Mouse (Mus musculus) CH12.LX (cell line): ENCODE results near the gene Adra2b. TPM values are rescaled to one million over a fixed set of nuclear protein-coding genes. Genes with fewer than 3 reads are reported as not detected.
A peak's percentile ranks its signal among the peaks of the same experiment; 100 is the strongest.

Source experiments
- DNase-seq: peaks from one replicate; pipeline ENCODE4 v3.0.0-alpha.2; 2013; ENCODE audit errors: extremely low read depth
- H3K27ac ChIP-seq: 2 replicates; pipeline ENCODE4 v1.5.1; 2012; ENCODE audit warnings: low read depth, mild to moderate bottlenecking, control low read depth, moderate library complexity; ENCODE audit not compliant: insufficient read depth
- H3K27me3 ChIP-seq: replicated peaks from 2 replicates; pipeline ENCODE3; 2012; ENCODE audit warnings: inconsistent platforms
- H3K36me3 ChIP-seq, 2 experiments: replicated peaks in 1 of 2; 2 replicates each; pipeline versions ENCODE3 to v1.6.1; 2012; ENCODE audit warnings: inconsistent platforms in 1 of 2, low read length in 1 of 2, mild to moderate bottlenecking in 1 of 2, mixed read lengths in 1 of 2, moderate library complexity in 1 of 2; ENCODE audit not compliant: control insufficient read depth in 1 of 2, insufficient read depth in 1 of 2
- H3K4me1 ChIP-seq, 2 experiments: 2 replicates each; pipeline ENCODE4 v1.6.1; 2012; ENCODE audit warnings: inconsistent platforms in 1 of 2, moderate library complexity in 1 of 2; ENCODE audit not compliant: insufficient read depth in 2 of 2, control insufficient read depth in 1 of 2
- H3K4me2 ChIP-seq: 2 replicates; pipeline ENCODE4 v1.6.1; 2012; ENCODE audit warnings: low read depth, mild to moderate bottlenecking, control low read depth; ENCODE audit not compliant: poor library complexity, insufficient read depth, severe bottlenecking
- H3K4me3 ChIP-seq, 3 experiments: fragments of 150-350 bp in 1 of 3; sonication (generic) in 1 of 3; replicated peaks in 1 of 3; 2 replicates each; pipeline versions ENCODE3 to v1.5.1; 2011 to 2012; ENCODE audit warnings: low read depth in 2 of 3, low read length in 2 of 3, mild to moderate bottlenecking in 2 of 3, moderate library complexity in 2 of 3, control low read depth in 1 of 3, improper control_type of control experiment in 1 of 3, inconsistent platforms in 1 of 3, mixed read lengths in 1 of 3; ENCODE audit not compliant: poor library complexity in 1 of 3
- H3K79me2 ChIP-seq: replicated peaks from 2 replicates; pipeline ENCODE4 v1.6.1; 2012; ENCODE audit warnings: mild to moderate bottlenecking, moderate library complexity; ENCODE audit not compliant: control insufficient read depth, poor library complexity, insufficient read depth, severe bottlenecking; ENCODE audit errors: extremely low read depth
- H3K9ac ChIP-seq: 2 replicates; pipeline ENCODE4 v1.6.1; 2012; ENCODE audit warnings: low read depth, mild to moderate bottlenecking, control low read depth, moderate library complexity; ENCODE audit not compliant: insufficient read depth
- H3K9me3 ChIP-seq: replicated peaks from 2 replicates; pipeline ENCODE3; 2012; ENCODE audit warnings: low read length, inconsistent platforms, mixed read lengths
- CHD2 ChIP-seq: IDR thresholded peaks from 2 replicates; pipeline ENCODE4 v1.6.1; 2011; ENCODE audit warnings: low read length, improper control_type of control experiment
- CTCF ChIP-seq, 2 experiments: IDR thresholded peaks in 1 of 2; conservative IDR thresholded peaks in 1 of 2; 2 replicates each; pipeline ENCODE4 v1.5.1; 2011 to 2012; ENCODE audit warnings: low read depth in 2 of 2, low read length in 2 of 2, improper control_type of control experiment in 1 of 2, inconsistent platforms in 1 of 2, mild to moderate bottlenecking in 1 of 2, moderate library complexity in 1 of 2
- ETS1 ChIP-seq: conservative IDR thresholded peaks from 2 replicates; pipeline ENCODE4 v1.6.1; 2012; ENCODE audit warnings: low read depth, mild to moderate bottlenecking, inconsistent platforms, low read length, improper control_type of control experiment, moderate library complexity
- GABPA ChIP-seq: IDR thresholded peaks from 2 replicates; pipeline ENCODE4 v1.6.1; 2012; ENCODE audit warnings: low read depth, low read length, improper control_type of control experiment, inconsistent platforms; ENCODE audit not compliant: insufficient replicate concordance
- HCFC1 ChIP-seq: IDR thresholded peaks from 2 replicates; pipeline ENCODE4 v1.6.1; 2012; ENCODE audit warnings: low read depth, mild to moderate bottlenecking, inconsistent platforms, low read length, improper control_type of control experiment
- IRF4 ChIP-seq: IDR thresholded peaks from 2 replicates; pipeline ENCODE4 v1.6.1; 2014; ENCODE audit warnings: low read depth, mild to moderate bottlenecking, inconsistent platforms, low read length, improper control_type of control experiment
- JUN ChIP-seq: IDR thresholded peaks from 2 replicates; pipeline ENCODE4 v1.6.1; 2011; ENCODE audit warnings: low read depth, mild to moderate bottlenecking, low read length, improper control_type of control experiment, moderate library complexity; ENCODE audit not compliant: insufficient read depth
- MAFK ChIP-seq: IDR thresholded peaks from 2 replicates; pipeline ENCODE4 v1.6.1; 2011; ENCODE audit warnings: low read length, improper control_type of control experiment; ENCODE audit not compliant: insufficient replicate concordance
- MAX ChIP-seq: IDR thresholded peaks from 2 replicates; pipeline ENCODE4 v1.6.1; 2011; ENCODE audit warnings: low read length, improper control_type of control experiment
- MAZ ChIP-seq: IDR thresholded peaks from 2 replicates; pipeline ENCODE4 v1.6.1; 2012; ENCODE audit warnings: low read depth, mild to moderate bottlenecking, inconsistent platforms, low read length, improper control_type of control experiment, moderate library complexity
- MYC ChIP-seq: IDR thresholded peaks from 2 replicates; pipeline ENCODE4 v1.6.1; 2011; ENCODE audit warnings: low read depth, mild to moderate bottlenecking, improper control_type of control experiment, low read length
- NELFE ChIP-seq: IDR thresholded peaks from 2 replicates; pipeline ENCODE4 v1.6.1; 2011; ENCODE audit warnings: low read depth, low read length, improper control_type of control experiment
- NRF1 ChIP-seq: IDR thresholded peaks from 2 replicates; pipeline ENCODE4 v1.6.1; 2014; ENCODE audit warnings: low read depth, mild to moderate bottlenecking, inconsistent platforms, low read length, improper control_type of control experiment, moderate library complexity
- PAX5 ChIP-seq: IDR thresholded peaks from 2 replicates; pipeline ENCODE4 v1.6.1; 2012; ENCODE audit warnings: low read length, inconsistent platforms, mixed read lengths
- POLR2A ChIP-seq: IDR thresholded peaks from 2 replicates; pipeline ENCODE4 v1.6.1; 2011; ENCODE audit warnings: low read depth, mild to moderate bottlenecking, improper control_type of control experiment, low read length
- POLR2AphosphoS2 ChIP-seq: IDR thresholded peaks from 2 replicates; pipeline ENCODE4 v1.6.1; 2011; ENCODE audit warnings: low read depth, low read length, improper control_type of control experiment
- SMC3 ChIP-seq: IDR thresholded peaks from 2 replicates; pipeline ENCODE4 v1.6.1; 2011; ENCODE audit warnings: low read depth, low read length, improper control_type of control experiment
- TCF12 ChIP-seq: IDR thresholded peaks from 2 replicates; pipeline ENCODE4 v1.6.1; 2014; ENCODE audit warnings: low read depth, mild to moderate bottlenecking, inconsistent platforms, low read length, improper control_type of control experiment
- USF2 ChIP-seq: conservative IDR thresholded peaks from 2 replicates; pipeline ENCODE4 v1.6.1; 2011; ENCODE audit warnings: low read depth, low read length, improper control_type of control experiment
- ZC3H11A ChIP-seq: IDR thresholded peaks from 2 replicates; pipeline ENCODE4 v1.6.1; 2012; ENCODE audit warnings: low read depth, mild to moderate bottlenecking, inconsistent platforms, low read length, improper control_type of control experiment
- ZNF384 ChIP-seq: IDR thresholded peaks from 2 replicates; pipeline ENCODE4 v1.6.1; 2012; ENCODE audit warnings: low read depth, low read length, improper control_type of control experiment, inconsistent platforms
- dilution Hi-C: fragments of 300-500 bp; cut with MboI; formaldehyde crosslinking; loops from 2 replicates; pipeline ENCODE4 v1.14.3; 2020; ENCODE audit warnings: low sequenced_read_pairs; ENCODE audit not compliant: extremely low pct_unique_long_range_greater_than_20kb, extremely low pct_ligation_motif_present
- in situ Hi-C: fragments of 300-500 bp; cut with MboI; formaldehyde crosslinking; loops from 3 replicates; pipeline ENCODE4 v1.14.3; 2019; ENCODE audit warnings: low sequenced_read_pairs, low pct_ligation_motif_present, low pct_unique_long_range_greater_than_20kb, mixed read lengths
- polyA plus RNA-seq: library from polyadenylated mRNA; unstranded; fragments of >175 nt; gene quantifications from 2 replicates; pipeline ENCODE4 v1.2.1, GENCODE M21; 2012; ENCODE audit warnings: low read depth; ENCODE audit not compliant: insufficient read length
- total RNA-seq, 2 experiments: library from RNA; depleted of rRNA; stranded (reverse); fragments of 300-350 nt in 1 of 2; fragments of >200 nt in 1 of 2; gene quantifications; 2 replicates each; pipeline ENCODE4 v1.2.3; 2012 to 2014

Adra2b gene
- total and polyA plus RNA-seq, 3 experiments, result 0.08 TPM; not detected in 2

- Histone ChIP-seq H3K9me3 (no peaks in the 10 kb centered on the region), H3K27me3 (peaks cover 10% of the 10 kb centered on the region), H3K27ac (no peak overlapping the region), H3K36me3 (no peaks in the 10 kb centered on the region), H3K4me2 (no peak overlapping the region), H3K4me1 (peaks cover 5 to 21% of the 10 kb centered on the region in 2 experiments), H3K79me2 (no peaks in the 10 kb centered on the region)
- DNase-seq, result no peak
- in situ Hi-C loops (loop anchor here (5.0 kb wide), 1 partner anchor 37 kb away; no protein-coding TSS in a partner anchor), dilution Hi-C loops (no loop called here)
- no peak for TF ChIP-seq PAX5
- no peak for TF ChIP-seq GABPA
- no peak for TF ChIP-seq TCF12
- no peak for TF ChIP-seq SMC3
- TF ChIP-seq ZNF384, result no peak
- TF ChIP-seq NELFE, result no peak
- no peak for TF ChIP-seq ZC3H11A
- TF ChIP-seq IRF4, result no peak
- no peak for TF ChIP-seq POLR2AphosphoS2
- TF ChIP-seq POLR2A, result no peak
- no peak for TF ChIP-seq MYC
- TF ChIP-seq CHD2, result no peak
- no peak for TF ChIP-seq ETS1
- TF ChIP-seq JUN, result no peak
- TF ChIP-seq CTCF (conservative IDR thresholded peaks at IDR 0.05 in 1 of 2, IDR thresholded peaks at IDR 0.05 in 1 of 2; ENCODE audit: low read depth in 2 of 2, low read length in 2 of 2), result no peak
- no peak for TF ChIP-seq NRF1
- TF ChIP-seq, all 38 proteins: peak for 0
- no peak overlapping the region for H3K4me3 ChIP-seq
- no peak overlapping the region for H3K9ac ChIP-seq
Observed at GRCm38 (mm10) chr2:127369703-127370376, 6.8 kb downstream of the Adra2b start.

GRCm38 (mm10) chr2:127370561-127371483 lies 7.8 kb downstream of the Adra2b start:
- no peak overlapping the region for H3K4me3 ChIP-seq
- no peaks in the 10 kb centered on the region for H3K36me3 ChIP-seq
- no peak overlapping the region for H3K27ac ChIP-seq
- H3K79me2 ChIP-seq, result no peaks in the 10 kb centered on the region
- peak; percentile 14 for DNase-seq
- H3K27me3 ChIP-seq, result peaks cover 7% of the 10 kb centered on the region
- H3K4me1 ChIP-seq, result peaks cover 5 to 21% of the 10 kb centered on the region in 2 experiments
- TF ChIP-seq IRF4, result no peak
- no peak for TF ChIP-seq CHD2
- TF ChIP-seq GABPA, result no peak
- no peak for TF ChIP-seq MAFK
- TF ChIP-seq USF2, result no peak
- TF ChIP-seq MAZ, result no peak
- TF ChIP-seq ZC3H11A, result no peak
- TF ChIP-seq TCF12, result no peak
- no peak for TF ChIP-seq HCFC1
- TF ChIP-seq POLR2A, result no peak
- TF ChIP-seq POLR2AphosphoS2, result no peak
- TF ChIP-seq MAX, result no peak
- TF ChIP-seq, all 38 proteins: peak for 0
- dilution Hi-C loops (no loop called here), in situ Hi-C loops (loop anchor here (5.0 kb wide), 1 partner anchor 36 kb away; no protein-coding TSS in a partner anchor)
- no peaks in the 10 kb centered on the region for H3K9me3 ChIP-seq
- no peak overlapping the region for H3K9ac ChIP-seq
- H3K4me2 ChIP-seq, result no peak overlapping the region
